In the genomic region with DNA sequence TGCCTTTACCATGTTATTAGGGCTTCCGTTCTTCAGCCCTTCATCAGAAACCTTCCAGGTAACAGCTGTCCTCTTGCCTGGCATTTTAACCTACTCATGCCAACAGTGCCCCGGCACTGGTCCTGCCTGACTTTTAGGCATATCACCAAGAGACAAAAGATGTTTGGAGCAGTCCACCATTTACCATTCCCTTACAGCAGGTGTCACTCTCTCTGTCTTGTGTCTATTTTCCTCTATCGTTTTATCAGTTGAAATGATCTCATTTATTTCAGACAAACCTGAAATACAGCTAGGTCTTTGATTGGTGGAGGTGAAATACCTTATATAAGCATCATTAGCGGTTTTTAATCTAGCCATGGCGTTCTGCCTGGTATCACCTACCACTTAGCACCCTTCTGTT, we compare ENCODE assay signal across 18 mouse cellular contexts. TPM values are rescaled to one million over a fixed set of nuclear protein-coding genes. Genes with fewer than 3 reads are reported as not detected.
DNase-seq lines count a peak whose midpoint lies in the region; ATAC-seq and TF ChIP-seq lines count a peak whose summit lies in the region.
"Had no signal": no experiment of that assay in that cellular context is flagged by ENCODE, and none has a peak within 500 bp of the region (broad histone marks: within the 10 kb centered on the region; RNA-seq: fewer than 3 reads in every experiment).

No protein-coding gene starts in this region.

- TF ChIP-seq POLR2A in heart, adult 2 months (IDR thresholded peaks at IDR 0.05; ENCODE audit: insufficient read depth, low read depth, low read length): no peak
- no peak for TF ChIP-seq POLR2A in MEL (IDR thresholded peaks at IDR 0.05; ENCODE audit: control insufficient read depth in 1 of 2, insufficient read depth in 1 of 2, low read depth in 1 of 2, low read length in 2 of 2, poor library complexity in 1 of 2)

- DNase-seq in heart, adult 2 months: no peak
- no peak for DNase-seq in heart, postnatal 36 days
- DNase-seq in left cerebral cortex, adult 2 months (ENCODE audit: extremely low spot score in 1 of 2, low spot score in 2 of 2): no peak
- no peak for DNase-seq in left cerebral cortex, postnatal 4 days
- no peak for DNase-seq in MEL (ENCODE audit: low read depth, low spot score)
- no peak for DNase-seq in stomach, postnatal 0 days (ENCODE audit: low spot score)
- DNase-seq in heart, embryonic 10.5 days (ENCODE audit: low spot score): no peak
- DNase-seq: adrenal gland, postnatal 10 days; cerebellum, adult 11-12 months; cerebellum, adult 9-10 months; cerebellum, postnatal 25 days; gastrocnemius, postnatal 14 days; heart, postnatal 10 days; kidney, adult 11 months; kidney, adult 9 months had no signal

- no peak for TF ChIP-seq EP300 in heart, adult 2 months (IDR thresholded peaks at IDR 0.05; ENCODE audit: insufficient read depth, low read depth, low read length)
- no peak for TF ChIP-seq EP300 in MEL (IDR thresholded peaks at IDR 0.05; ENCODE audit: low read depth in 1 of 2, low read length in 2 of 2)
- no peak for TF ChIP-seq EP300 in stomach, postnatal 0 days (optimal IDR thresholded peaks at IDR 0.05)

- H3K9me3 ChIP-seq in MEL (replicated peaks; ENCODE audit: insufficient read depth, low read length): no peaks in the 10 kb centered on the region
- H3K9me3 ChIP-seq in stomach, postnatal 0 days (ENCODE audit: control insufficient read depth, low read length): no peaks in the 10 kb centered on the region
- no peaks in the 10 kb centered on the region for H3K9me3 ChIP-seq in heart, embryonic 10.5 days
- H3K9me3 ChIP-seq: embryonic facial prominence, embryonic 13.5 days; forebrain, embryonic 13.5 days had no signal

- 80% methylated on average over 5 of the region's 5 CpGs for WGBS in heart, adult 2 months
- 87% methylated on average over 5 of the region's 5 CpGs for WGBS in stomach, postnatal 0 days
- WGBS in heart, embryonic 10.5 days: 87% methylated on average over 5 of the region's 5 CpGs

- H3K4me1 ChIP-seq in heart, adult 2 months (ENCODE audit: control insufficient read depth, insufficient read depth, low read length): no peaks in the 10 kb centered on the region
- H3K4me1 ChIP-seq in MEL (ENCODE audit: control insufficient read depth in 1 of 2, insufficient read depth in 2 of 2, low read length in 2 of 2): peaks cover 0 to 2% of the 10 kb centered on the region in 2 experiments; a peak in 1 of 4 replicates
- no peaks in the 10 kb centered on the region for H3K4me1 ChIP-seq in stomach, postnatal 0 days (replicated peaks; ENCODE audit: control insufficient read depth, insufficient read depth)
- 0 out of 2 replicates have a peak, but pooled peaks cover 7% of the 10 kb centered on the region for H3K4me1 ChIP-seq in heart, embryonic 10.5 days
- H3K4me1 ChIP-seq: embryonic facial prominence, embryonic 13.5 days had no signal

- H3K36me3 ChIP-seq in heart, adult 2 months (ENCODE audit: control insufficient read depth, insufficient read depth, low read length): no peaks in the 10 kb centered on the region
- no peaks in the 10 kb centered on the region; a peak in 1 of 4 replicates for H3K36me3 ChIP-seq in MEL (ENCODE audit: control insufficient read depth in 1 of 2, insufficient read depth in 2 of 2, low read length in 2 of 2)
- peaks cover 13% of the 10 kb centered on the region for H3K36me3 ChIP-seq in stomach, postnatal 0 days (ENCODE audit: control insufficient read depth, insufficient read depth, low read length)
- H3K36me3 ChIP-seq in heart, embryonic 10.5 days: peaks cover 32% of the 10 kb centered on the region; the same call in 1 of the 2 replicates

- TF ChIP-seq RAD21 in MEL (IDR thresholded peaks at IDR 0.05; ENCODE audit: low read depth, low read length): no peak

- no peak overlapping the region for H3K9ac ChIP-seq in heart, adult 2 months (ENCODE audit: low read depth, low read length)
- no peak overlapping the region for H3K9ac ChIP-seq in MEL (ENCODE audit: control insufficient read depth, low read depth, low read length, poor library complexity, severe bottlenecking)
- H3K9ac ChIP-seq in stomach, postnatal 0 days (ENCODE audit: low read length): no peak overlapping the region
- H3K9ac ChIP-seq: embryonic facial prominence, embryonic 13.5 days; forebrain, embryonic 13.5 days; hindbrain, embryonic 14.5 days had no signal

- no peak for ATAC-seq in stomach, postnatal 0 days (ENCODE audit: low FRiP score, low TSS enrichment)

- no peaks in the 10 kb centered on the region for H3K27me3 ChIP-seq in heart, adult 2 months (ENCODE audit: control insufficient read depth, insufficient read depth, low read length)
- no peaks in the 10 kb centered on the region for H3K27me3 ChIP-seq in MEL (ENCODE audit: control insufficient read depth in 1 of 2, insufficient read depth in 2 of 2, low read length in 2 of 2)
- no peaks in the 10 kb centered on the region for H3K27me3 ChIP-seq in stomach, postnatal 0 days (ENCODE audit: control insufficient read depth, insufficient read depth, low read length)
- no peaks in the 10 kb centered on the region for H3K27me3 ChIP-seq in heart, embryonic 10.5 days (ENCODE audit: insufficient read depth, poor library complexity, severe bottlenecking)
- H3K27me3 ChIP-seq: embryonic facial prominence, embryonic 13.5 days; forebrain, embryonic 13.5 days had no signal

- intact Hi-C loops in heart, adult 2 months (cut with DNase I): no loop called here
- intact Hi-C loops in heart, postnatal 36 days (cut with DNase I): no loop called here
- intact Hi-C loops in left cerebral cortex, adult 2 months (cut with DNase I): no loop called here
- intact Hi-C loops in left cerebral cortex, postnatal 4 days (cut with DNase I): loop anchor here (5.0 to 10.0 kb wide), 2 partner anchors 73 to 454 kb away; partner anchors contain the start of gene Actrt3

- no peak overlapping the region for H3K4me2 ChIP-seq in stomach, postnatal 0 days (replicated peaks; ENCODE audit: low read depth)
- H3K4me2 ChIP-seq: embryonic facial prominence, embryonic 13.5 days; forebrain, embryonic 13.5 days; hindbrain, embryonic 14.5 days had no signal

- H3K27ac ChIP-seq in heart, adult 2 months: no peak overlapping the region
- H3K27ac ChIP-seq in left cerebral cortex, adult 2 months: no peak overlapping the region
- H3K27ac ChIP-seq in MEL (ENCODE audit: control insufficient read depth, low read depth, low read length): no peak overlapping the region
- no peak overlapping the region for H3K27ac ChIP-seq in stomach, postnatal 0 days (replicated peaks)
- H3K27ac ChIP-seq in heart, embryonic 10.5 days: no peak overlapping the region
- H3K27ac ChIP-seq: embryonic facial prominence, embryonic 13.5 days; forebrain, embryonic 13.5 days; hindbrain, embryonic 14.5 days had no signal

- no peaks in the 10 kb centered on the region for H3K79me2 ChIP-seq in heart, adult 2 months (replicated peaks; ENCODE audit: control insufficient read depth, insufficient read depth, low read length)
- no peaks in the 10 kb centered on the region for H3K79me2 ChIP-seq in MEL (ENCODE audit: control insufficient read depth, insufficient read depth, low read length, poor library complexity)

- 0 out of 2 replicates have a peak, but pooled peaks have one; percentile 9 for TF ChIP-seq CTCF in heart, adult 2 months (IDR thresholded peaks at IDR 0.05)
- TF ChIP-seq CTCF in left cerebral cortex, adult 2 months (IDR thresholded peaks at IDR 0.05): peak; percentile 11; the same call in 1 of the 2 replicates
- TF ChIP-seq CTCF in MEL (IDR thresholded peaks at IDR 0.05 in 2 of 3, conservative IDR thresholded peaks at IDR 0.05 in 1 of 3; ENCODE audit: control insufficient read depth in 1 of 3, insufficient read depth in 1 of 3, low read depth in 2 of 3, low read length in 3 of 3, poor library complexity in 1 of 3, severe bottlenecking in 1 of 3): peak in 1 of 3 experiments; percentile 24; a peak in 2 of 6 replicates
- TF ChIP-seq CTCF in stomach, postnatal 0 days (IDR thresholded peaks at IDR 0.05; ENCODE audit: low read depth): peak; percentile 42

- no peak overlapping the region for H3K4me3 ChIP-seq in heart, adult 2 months
- no peak overlapping the region for H3K4me3 ChIP-seq in left cerebral cortex, adult 2 months
- no peak overlapping the region for H3K4me3 ChIP-seq in MEL (ENCODE audit: control insufficient read depth in 1 of 2, insufficient read depth in 1 of 2, low read depth in 2 of 2, low read length in 2 of 2)
- no peak overlapping the region for H3K4me3 ChIP-seq in stomach, postnatal 0 days (ENCODE audit: low read depth, low read length)
- no peak overlapping the region for H3K4me3 ChIP-seq in heart, embryonic 10.5 days
- H3K4me3 ChIP-seq: embryonic facial prominence, embryonic 13.5 days; forebrain, embryonic 13.5 days had no signal

TF ChIP-seq in MEL, 35 proteins besides CTCF, POLR2A, EP300 and RAD21:
- TF ChIP-seq MEF2A (IDR thresholded peaks at IDR 0.05; ENCODE audit: extremely low read depth, insufficient replicate concordance, low read depth, low read length, poor library complexity, severe bottlenecking) (no peak), ETS1 (IDR thresholded peaks at IDR 0.05; ENCODE audit: low read depth, low read length) (no peak), SMC3 (IDR thresholded peaks at IDR 0.05; ENCODE audit: low read depth, low read length) (peak; percentile 29; the same call in 1 of the 2 replicates)
TF ChIP-seq in MEL: peak in this region for 1.

RNA-seq across cellular contexts. Expression of gene Skil, which starts 45.8 kb away (rescaled TPM):
- 10 to 100 TPM; 14.2 to 15.4 TPM for total RNA-seq in heart, adult 2 months (2021)
- 8.0 and 13.8 TPM in 2 replicates for polyA plus RNA-seq in heart, adult 2 months (2012; rRNA removed)
- total RNA-seq in heart, postnatal 36 days (2021): 10 to 100 TPM; 15.0 to 17.0 TPM
- total RNA-seq in left cerebral cortex, adult 2 months (2021): 10 to 100 TPM; 65.8 to 68.1 TPM
- 10 to 100 TPM; 51.4 to 52.7 TPM for total RNA-seq in left cerebral cortex, postnatal 4 days (2021)
- 7.4 and 7.5 TPM in 2 replicates for total RNA-seq in MEL (2012; rRNA removed)
- polyA plus RNA-seq in MEL (2012; ENCODE audit: insufficient read depth in 1 of 2, insufficient read length in 2 of 2, low read depth in 1 of 2, low replicate concordance in 2 of 2, missing spikeins in 1 of 2): 1 to 10 TPM in 1 of 2 experiments, not detected in 1; 8.6 TPM
- 16.4 and 20.8 TPM in 2 replicates for polyA plus RNA-seq in stomach, postnatal 0 days (2015; fragmentation: Nextera tagmentation; extraction: Ambion mirVana)
- polyA plus RNA-seq in heart, embryonic 10.5 days (2016; fragmentation: Nextera tagmentation; extraction: Ambion mirVana): 19.0 and 22.0 TPM in 2 replicates

RNA-seq across cellular contexts. Expression of gene Prkci, which starts 53.5 kb away (rescaled TPM):
- 10 to 100 TPM in 1 of 2 experiments, 1 to 10 TPM in 1; 7.9 to 13.7 TPM for total RNA-seq in heart, adult 2 months (2021)
- 6.4 and 13.1 TPM in 2 replicates for polyA plus RNA-seq in heart, adult 2 months (2012; rRNA removed)
- 10 to 100 TPM; 12.4 to 12.5 TPM for total RNA-seq in heart, postnatal 36 days (2021)
- total RNA-seq in left cerebral cortex, adult 2 months (2021): 10 to 100 TPM; 58.0 to 59.9 TPM
- 10 to 100 TPM; 62.6 to 63.4 TPM for total RNA-seq in left cerebral cortex, postnatal 4 days (2021)
- total RNA-seq in MEL (2012; rRNA removed): 9.0 and 9.5 TPM in 2 replicates
- 10 to 100 TPM in 1 of 2 experiments, not detected in 1; 18.3 TPM for polyA plus RNA-seq in MEL (2012; ENCODE audit: insufficient read depth in 1 of 2, insufficient read length in 2 of 2, low read depth in 1 of 2, low replicate concordance in 2 of 2, missing spikeins in 1 of 2)
- polyA plus RNA-seq in stomach, postnatal 0 days (2015; fragmentation: Nextera tagmentation; extraction: Ambion mirVana): 21.2 and 22.1 TPM in 2 replicates
- polyA plus RNA-seq in heart, embryonic 10.5 days (2016; fragmentation: Nextera tagmentation; extraction: Ambion mirVana): 23.2 and 32.7 TPM in 2 replicates
